Mouse (Mus musculus): Measurements from ENCODE around the gene 1700014D04Rik. TPM values are rescaled to one million over a fixed set of nuclear protein-coding genes. Genes with fewer than 3 reads are reported as not detected.
"Not testable (repeated sequence)": the region's sequence is repeated elsewhere in the genome, so short reads cannot be mapped to it uniquely, and the experiment has no call there.

1700014D04Rik gene
- polyA plus RNA-seq, 1 experiment from 2014 or later = not detected

GRCm38 (mm10) chr13:59741697-59742096 lies 4.9 kb downstream of the 1700014D04Rik start:
- TF ChIP-seq CTCF (IDR thresholded peaks at IDR 0.05; ENCODE audit: low read depth) = peak; percentile 53
- Histone ChIP-seq H3K36me3 (ENCODE audit: control insufficient read depth, insufficient read depth) (no peaks in the 10 kb centered on the region), H3K27me3 (replicated peaks; ENCODE audit: control insufficient read depth, insufficient read depth, low read length) (no peaks in the 10 kb centered on the region), H3K4me1 (replicated peaks; ENCODE audit: control insufficient read depth, insufficient read depth, low read length) (no peaks in the 10 kb centered on the region), H3K4me3 (ENCODE audit: low read depth, low read length) (no peak overlapping the region), H3K9ac (ENCODE audit: low read depth, low read length) (no peak overlapping the region), H3K27ac (ENCODE audit: low read depth, low read length) (no peak overlapping the region), H3K9me3 (ENCODE audit: control insufficient read depth) (no peaks in the 10 kb centered on the region), H3K4me2 (replicated peaks; ENCODE audit: low read depth) (no peak overlapping the region)
- no peak for ATAC-seq
- 66% methylated on average over 10 of the region's 10 CpGs for WGBS

GRCm38 (mm10) chr13:59741096-59741495 lies 5.5 kb downstream of the 1700014D04Rik start:
- 76% methylated on average over 11 of the region's 11 CpGs for WGBS
- H3K9me3 ChIP-seq (ENCODE audit: control insufficient read depth) = no peaks in the 10 kb centered on the region
- H3K9ac ChIP-seq (ENCODE audit: low read depth, low read length) = no peak overlapping the region
- H3K27ac ChIP-seq (ENCODE audit: low read depth, low read length) = no peak overlapping the region
- TF ChIP-seq CTCF (IDR thresholded peaks at IDR 0.05; ENCODE audit: low read depth) = no peak
- no peak overlapping the region for H3K4me3 ChIP-seq (ENCODE audit: low read depth, low read length)
- no peaks in the 10 kb centered on the region for H3K4me1 ChIP-seq (replicated peaks; ENCODE audit: control insufficient read depth, insufficient read depth, low read length)
- ATAC-seq = no peak
- H3K27me3 ChIP-seq (replicated peaks; ENCODE audit: control insufficient read depth, insufficient read depth, low read length) = no peaks in the 10 kb centered on the region
- no peak overlapping the region for H3K4me2 ChIP-seq (replicated peaks; ENCODE audit: low read depth)
- no peaks in the 10 kb centered on the region for H3K36me3 ChIP-seq (ENCODE audit: control insufficient read depth, insufficient read depth)

GRCm38 (mm10) chr13:59739397-59739796 lies 7.2 kb downstream of the 1700014D04Rik start:
- no peak overlapping the region for H3K9ac ChIP-seq (ENCODE audit: low read depth, low read length)
- no peak overlapping the region for H3K4me3 ChIP-seq (ENCODE audit: low read depth, low read length)
- no peak for ATAC-seq
- WGBS = 84% methylated on average over 4 of the region's 4 CpGs
- H3K27ac ChIP-seq (ENCODE audit: low read depth, low read length) = no peak overlapping the region
- no peak overlapping the region for H3K4me2 ChIP-seq (replicated peaks; ENCODE audit: low read depth)
- H3K9me3 ChIP-seq (ENCODE audit: control insufficient read depth) = no peaks in the 10 kb centered on the region
- H3K36me3 ChIP-seq (ENCODE audit: control insufficient read depth, insufficient read depth) = no peaks in the 10 kb centered on the region
- TF ChIP-seq CTCF (IDR thresholded peaks at IDR 0.05; ENCODE audit: low read depth) = no peak
- no peaks in the 10 kb centered on the region for H3K4me1 ChIP-seq (replicated peaks; ENCODE audit: control insufficient read depth, insufficient read depth, low read length)
- no peaks in the 10 kb centered on the region for H3K27me3 ChIP-seq (replicated peaks; ENCODE audit: control insufficient read depth, insufficient read depth, low read length)

- Histone ChIP-seq H3K9me3 (ENCODE audit: control insufficient read depth) (no peaks in the 10 kb centered on the region), H3K27ac (ENCODE audit: low read depth, low read length) (no peak overlapping the region), H3K4me2 (replicated peaks; ENCODE audit: low read depth) (no peak overlapping the region), H3K4me3 (ENCODE audit: low read depth, low read length) (no peak overlapping the region), H3K27me3 (replicated peaks; ENCODE audit: control insufficient read depth, insufficient read depth, low read length) (no peaks in the 10 kb centered on the region), H3K4me1 (replicated peaks; ENCODE audit: control insufficient read depth, insufficient read depth, low read length) (no peaks in the 10 kb centered on the region), H3K9ac (ENCODE audit: low read depth, low read length) (no peak overlapping the region), H3K36me3 (ENCODE audit: control insufficient read depth, insufficient read depth) (no peaks in the 10 kb centered on the region)
- no peak for TF ChIP-seq CTCF (IDR thresholded peaks at IDR 0.05; ENCODE audit: low read depth)
- WGBS = 80% methylated on average over 2 of the region's 2 CpGs
- ATAC-seq = no peak
These were observed 8.1 kb downstream of the 1700014D04Rik start for GRCm38 (mm10) chr13:59738455-59738854.

GRCm38 (mm10) chr13:59735190-59735589 lies 11.4 kb downstream of the 1700014D04Rik start:
- no peak overlapping the region for H3K27ac ChIP-seq (ENCODE audit: low read depth, low read length)
- TF ChIP-seq CTCF (IDR thresholded peaks at IDR 0.05; ENCODE audit: low read depth) = peak; percentile 62
- H3K9me3 ChIP-seq (ENCODE audit: control insufficient read depth) = no peaks in the 10 kb centered on the region
- no peaks in the 10 kb centered on the region for H3K27me3 ChIP-seq (replicated peaks; ENCODE audit: control insufficient read depth, insufficient read depth, low read length)
- 17% methylated on average over 3 of the region's 3 CpGs for WGBS
- H3K4me3 ChIP-seq (ENCODE audit: low read depth, low read length) = no peak overlapping the region
- H3K36me3 ChIP-seq (ENCODE audit: control insufficient read depth, insufficient read depth) = no peaks in the 10 kb centered on the region
- no peak overlapping the region for H3K9ac ChIP-seq (ENCODE audit: low read depth, low read length)
- H3K4me1 ChIP-seq (replicated peaks; ENCODE audit: control insufficient read depth, insufficient read depth, low read length) = no peaks in the 10 kb centered on the region
- H3K4me2 ChIP-seq (replicated peaks; ENCODE audit: low read depth) = no peak overlapping the region
- peak; percentile 69 for ATAC-seq

GRCm38 (mm10) chr13:59734347-59734746 lies 12.2 kb downstream of the 1700014D04Rik start:
- H3K4me1 ChIP-seq (replicated peaks; ENCODE audit: control insufficient read depth, insufficient read depth, low read length); H3K9me3 ChIP-seq (ENCODE audit: control insufficient read depth); H3K4me2 ChIP-seq (replicated peaks; ENCODE audit: low read depth); H3K4me3 ChIP-seq (ENCODE audit: low read depth, low read length); H3K27ac ChIP-seq (ENCODE audit: low read depth, low read length); H3K27me3 ChIP-seq (replicated peaks; ENCODE audit: control insufficient read depth, insufficient read depth, low read length); ATAC-seq; H3K9ac ChIP-seq (ENCODE audit: low read depth, low read length); H3K36me3 ChIP-seq (ENCODE audit: control insufficient read depth, insufficient read depth): not testable (repeated sequence)
- WGBS = 11% methylated on average over 6 of the region's 6 CpGs

GRCm38 (mm10) chr13:59733936-59734335 lies 12.6 kb downstream of the 1700014D04Rik start:
- H3K9me3 ChIP-seq (ENCODE audit: control insufficient read depth) = no peaks in the 10 kb centered on the region
- H3K9ac ChIP-seq (ENCODE audit: low read depth, low read length) = no peak overlapping the region
- no peak overlapping the region for H3K27ac ChIP-seq (ENCODE audit: low read depth, low read length)
- no peaks in the 10 kb centered on the region for H3K27me3 ChIP-seq (replicated peaks; ENCODE audit: control insufficient read depth, insufficient read depth, low read length)
- H3K36me3 ChIP-seq (ENCODE audit: control insufficient read depth, insufficient read depth) = no peaks in the 10 kb centered on the region
- no peak overlapping the region for H3K4me3 ChIP-seq (ENCODE audit: low read depth, low read length)
- no peak overlapping the region for H3K4me2 ChIP-seq (replicated peaks; ENCODE audit: low read depth)
- ATAC-seq = no peak; the same call in 1 of the 2 replicates
- 80% methylated on average over 2 of the region's 4 CpGs for WGBS
- no peak for TF ChIP-seq CTCF (IDR thresholded peaks at IDR 0.05; ENCODE audit: low read depth)
- H3K4me1 ChIP-seq (replicated peaks; ENCODE audit: control insufficient read depth, insufficient read depth, low read length) = no peaks in the 10 kb centered on the region

All from intestine, postnatal 0 days (tissue).